Mouse (Mus musculus) heart, embryonic 15.5 days (tissue): ENCODE data around the gene Cavin1. TPM values are rescaled to one million over a fixed set of nuclear protein-coding genes. Genes with fewer than 3 reads are reported as not detected.
A peak's percentile ranks its signal among the peaks of the same experiment; 100 is the strongest.
"Not testable (repeated sequence)": the region's sequence is repeated elsewhere in the genome, so short reads cannot be mapped to it uniquely, and the experiment has no call there.

ENCODE experiments used
- ATAC-seq: fragments of 200-750 bp; cut with Nextera tagmentation; replicated peaks from 2 replicates; pipeline ENCODE4 v1.8.0; 2017; ENCODE audit warnings: low read depth, moderate TSS enrichment; ENCODE audit not compliant: insufficient number of reproducible peaks, insufficient read depth, low FRiP score
- H3K27ac ChIP-seq: fragments of 300-500 bp; sonication (generic); 2 replicates; pipeline ENCODE4 v1.5.1; 2015; ENCODE audit warnings: mild to moderate bottlenecking, inconsistent platforms
- H3K27me3 ChIP-seq: fragments of 300-500 bp; sonication (generic); 2 replicates; pipeline ENCODE4 v1.6.1; 2015; ENCODE audit warnings: inconsistent platforms
- H3K36me3 ChIP-seq: fragments of 300-500 bp; sonication (generic); 2 replicates; pipeline ENCODE4 v1.6.1; 2015; ENCODE audit warnings: mild to moderate bottlenecking, inconsistent platforms
- H3K4me1 ChIP-seq: fragments of 300-500 bp; sonication (generic); replicated peaks from 2 replicates; pipeline ENCODE4 v1.6.1; 2015; ENCODE audit warnings: inconsistent platforms
- H3K4me2 ChIP-seq: fragments of 300-500 bp; sonication (generic); 2 replicates; pipeline ENCODE4 v1.6.1; 2015; ENCODE audit warnings: inconsistent platforms, mild to moderate bottlenecking, moderate library complexity
- H3K4me3 ChIP-seq: fragments of 300-500 bp; sonication (generic); 2 replicates; pipeline ENCODE4 v1.5.1; 2015; ENCODE audit warnings: mild to moderate bottlenecking, inconsistent platforms
- H3K9ac ChIP-seq: fragments of 300-500 bp; sonication (generic); 2 replicates; pipeline ENCODE4 v1.6.1; 2015; ENCODE audit warnings: mild to moderate bottlenecking, inconsistent platforms
- H3K9me3 ChIP-seq: fragments of 300-500 bp; sonication (generic); replicated peaks from 2 replicates; pipeline ENCODE4 v1.6.1; 2016; ENCODE audit warnings: inconsistent platforms
- WGBS: fragments of 180-500 bp; shearing (Covaris S2); methylation state at CpG from one replicate; pipeline ENCODE4 v1.1.7; 2015; ENCODE audit warnings: mixed read lengths; 5-methylcytosine and 5-hydroxymethylcytosine counted together
- polyA plus RNA-seq: library from polyadenylated mRNA; unstranded; fragments of >200 nt; fragmentation: Nextera tagmentation; extraction: Ambion mirVana; gene quantifications from 2 replicates; pipeline ENCODE4 v1.2.1, GENCODE M21; 2015

Gene Cavin1
- polyA plus RNA-seq: 429 and 457 TPM in 2 replicates

DNA sequence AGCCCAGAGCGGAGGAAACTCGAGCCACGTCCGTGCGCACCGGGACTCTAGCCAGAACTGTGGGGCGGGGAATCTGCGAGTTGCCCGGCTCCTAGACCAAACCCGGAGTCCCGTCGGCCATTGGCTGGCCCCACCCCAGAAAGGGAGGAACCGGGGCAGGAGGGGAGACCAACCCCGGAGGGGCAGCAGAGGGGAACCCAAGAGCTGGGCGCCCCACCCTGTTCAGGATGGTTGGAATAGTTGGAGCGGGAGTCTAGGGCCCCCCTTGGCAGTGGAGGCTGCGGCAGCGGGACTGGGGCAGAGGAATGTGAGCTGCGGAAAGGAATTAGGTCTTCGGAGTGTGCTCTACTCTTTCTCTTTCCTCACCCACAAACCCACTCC is at the start of gene Cavin1:
Gene Cavin1, minus strand, starts transcription at position 331 of the 381 bp plus-strand sequence.
- peak; percentile 94 for ATAC-seq
- H3K9me3 ChIP-seq: no peaks in the 10 kb centered on the region
- peak within 1 kb of the TSS; percentile 95 for H3K9ac ChIP-seq
- peak within 1 kb of the TSS; percentile 67 for H3K4me2 ChIP-seq
- peaks cover 51% of the 10 kb centered on the region for H3K4me1 ChIP-seq
- WGBS: 0% methylated on average over 20 of the region's 20 CpGs
- H3K4me3 ChIP-seq: peak within 1 kb of the TSS; percentile 85
- H3K27me3 ChIP-seq: no peaks in the 10 kb centered on the region
- H3K36me3 ChIP-seq: peaks cover 4% of the 10 kb centered on the region; the same call in 1 of the 2 replicates
- peak within 1 kb of the TSS; percentile 98 for H3K27ac ChIP-seq

- H3K4me1 ChIP-seq: peaks cover 17% of the 10 kb centered on the region
- ATAC-seq: no peak
- peaks cover 22% of the 10 kb centered on the region for H3K36me3 ChIP-seq
- H3K27me3 ChIP-seq: no peaks in the 10 kb centered on the region
- H3K4me3 ChIP-seq: no peak overlapping the region
- H3K4me2 ChIP-seq: peak overlapping the region; percentile 74; the same call in 1 of the 2 replicates
- WGBS: 75% methylated on average over 6 of the region's 6 CpGs
- H3K27ac ChIP-seq: no peak overlapping the region
- H3K9me3 ChIP-seq: no peaks in the 10 kb centered on the region
- H3K9ac ChIP-seq: no peak overlapping the region
Observed at GRCm38 (mm10) chr11:101011641-101012040, 41.0 kb upstream of the Cavin1 start.

GRCm38 (mm10) chr11:101009888-101010784 is 39.4 kb upstream of the Cavin1 start:
- H3K36me3 ChIP-seq: peaks cover 22% of the 10 kb centered on the region
- 3% methylated on average over 29 of the region's 29 CpGs for WGBS
- peak overlapping the region; percentile 85 for H3K27ac ChIP-seq
- H3K9me3 ChIP-seq: no peaks in the 10 kb centered on the region
- peak overlapping the region; percentile 74 for H3K4me2 ChIP-seq
- H3K4me3 ChIP-seq: peak overlapping the region; percentile 65
- H3K4me1 ChIP-seq: peaks cover 17% of the 10 kb centered on the region
- no peaks in the 10 kb centered on the region for H3K27me3 ChIP-seq
- peak overlapping the region; percentile 84 for H3K9ac ChIP-seq
- no peak for ATAC-seq

DNA sequence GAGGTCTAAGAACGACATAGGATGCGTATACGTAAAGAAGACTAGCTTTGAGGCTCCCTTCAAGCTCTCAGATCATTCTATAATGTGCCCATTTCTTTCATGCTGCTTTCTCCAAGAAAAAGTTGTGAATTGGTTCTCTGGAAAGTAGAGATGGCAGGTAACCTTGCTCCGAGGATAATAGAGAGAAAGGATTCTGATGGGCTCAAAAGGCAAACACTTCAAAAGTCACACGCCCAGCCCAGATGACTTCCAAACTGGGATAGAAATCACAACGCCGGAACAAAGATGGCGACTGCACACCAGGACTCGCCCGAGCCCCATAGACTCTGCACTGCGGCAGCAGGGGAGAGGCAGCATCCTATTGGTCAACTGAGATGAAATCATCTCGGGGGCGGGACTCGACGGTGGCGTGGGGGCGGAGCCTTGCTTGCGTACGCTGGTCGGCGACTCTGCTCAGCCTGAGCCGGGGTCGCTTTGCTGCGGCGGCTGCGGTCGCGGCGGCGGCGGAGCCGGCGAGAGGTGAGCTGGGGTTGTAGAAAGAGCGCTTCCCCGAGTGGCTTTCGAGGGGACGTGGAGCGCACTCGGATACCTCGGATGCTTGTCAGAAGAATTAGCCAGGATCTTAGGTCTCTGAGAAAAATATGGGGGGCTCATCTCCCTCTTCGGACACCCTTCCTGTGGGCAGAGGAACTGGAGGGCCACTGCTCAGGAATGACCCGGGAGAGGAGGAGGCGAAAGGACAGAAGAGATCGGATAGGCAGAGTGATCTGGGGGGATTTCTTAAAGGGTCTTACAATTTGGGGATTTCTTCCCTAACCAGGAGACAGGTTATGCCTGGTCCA is 38.6 kb upstream of the Cavin1 start, which contains the start of gene Atp6v0a1:
Gene Atp6v0a1, plus strand, starts transcription at position 407 of the 842 bp plus-strand sequence.
- Histone ChIP-seq H3K9me3 (no peaks in the 10 kb centered on the region), H3K4me2 (peak within 1 kb of the TSS; percentile 74), H3K9ac (peak within 1 kb of the TSS; percentile 84), H3K4me3 (peak within 1 kb of the TSS; percentile 65), H3K27ac (peak within 1 kb of the TSS; percentile 85), H3K4me1 (peaks cover 17% of the 10 kb centered on the region), H3K36me3 (peaks cover 16% of the 10 kb centered on the region), H3K27me3 (no peaks in the 10 kb centered on the region)
- under 1% methylated on average over 44 of the region's 44 CpGs for WGBS
- ATAC-seq: peak; percentile 99

DNA sequence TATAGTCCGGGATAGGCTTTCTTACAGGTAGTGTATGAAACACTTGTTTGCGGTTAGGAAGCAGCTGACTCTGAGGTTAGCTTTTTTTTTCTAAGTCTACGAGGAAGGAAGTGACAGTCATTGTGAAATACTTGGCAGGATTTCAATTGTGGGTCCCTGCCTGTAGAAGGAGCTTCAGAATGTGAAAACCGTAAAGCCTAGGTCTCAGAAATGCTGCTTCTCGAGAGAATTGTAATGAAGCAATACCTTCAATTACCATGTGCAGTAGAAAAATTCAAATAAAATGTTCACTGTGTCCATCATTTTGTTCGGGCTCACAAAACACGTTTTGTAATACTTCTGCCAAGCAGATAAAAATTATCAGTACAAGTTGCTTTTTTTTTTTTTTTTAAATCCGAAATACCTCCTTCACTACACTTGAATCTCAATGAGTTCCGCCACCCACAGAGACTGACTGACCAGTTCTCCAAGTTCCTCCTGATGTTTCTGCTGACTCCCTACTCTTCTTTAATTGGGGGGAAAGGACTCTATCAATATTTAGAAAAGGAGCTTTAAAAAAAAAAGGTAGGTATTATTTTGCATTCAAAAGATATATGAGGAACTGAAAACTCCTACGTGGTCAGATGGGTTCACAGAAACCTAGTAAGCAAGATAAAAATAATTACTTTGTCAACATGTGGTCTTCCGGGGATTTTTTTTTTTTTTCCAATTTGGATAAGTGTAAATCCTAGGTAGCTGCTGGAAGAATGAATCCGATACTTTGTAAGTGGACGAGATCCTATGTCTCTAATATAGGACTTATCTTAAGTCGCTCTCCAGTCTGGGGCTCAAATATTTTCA is 37.7 kb upstream of the Cavin1 start:
- Histone ChIP-seq H3K4me1 (peaks cover 17% of the 10 kb centered on the region), H3K9ac (peak overlapping the region; percentile 30; the same call in 1 of the 2 replicates), H3K36me3 (peaks cover 8% of the 10 kb centered on the region), H3K4me3 (peak overlapping the region; percentile 65), H3K9me3 (no peaks in the 10 kb centered on the region), H3K4me2 (peak overlapping the region; percentile 74), H3K27me3 (no peaks in the 10 kb centered on the region), H3K27ac (peak overlapping the region; percentile 85)
- ATAC-seq: no peak
- 38% methylated on average over 14 of the region's 14 CpGs for WGBS

- peaks cover 4% of the 10 kb centered on the region for H3K4me1 ChIP-seq
- 40% methylated on average over 3 of the region's 3 CpGs for WGBS
- H3K9me3 ChIP-seq: no peaks in the 10 kb centered on the region
- no peaks in the 10 kb centered on the region for H3K27me3 ChIP-seq
- no peak overlapping the region for H3K27ac ChIP-seq
- H3K9ac ChIP-seq: no peak overlapping the region
- H3K4me2 ChIP-seq: no peak overlapping the region
- no peak overlapping the region for H3K4me3 ChIP-seq
- no peak for ATAC-seq
- no peaks in the 10 kb centered on the region for H3K36me3 ChIP-seq
Observed at GRCm38 (mm10) chr11:101003025-101003685, 32.5 kb upstream of the Cavin1 start.

DNA sequence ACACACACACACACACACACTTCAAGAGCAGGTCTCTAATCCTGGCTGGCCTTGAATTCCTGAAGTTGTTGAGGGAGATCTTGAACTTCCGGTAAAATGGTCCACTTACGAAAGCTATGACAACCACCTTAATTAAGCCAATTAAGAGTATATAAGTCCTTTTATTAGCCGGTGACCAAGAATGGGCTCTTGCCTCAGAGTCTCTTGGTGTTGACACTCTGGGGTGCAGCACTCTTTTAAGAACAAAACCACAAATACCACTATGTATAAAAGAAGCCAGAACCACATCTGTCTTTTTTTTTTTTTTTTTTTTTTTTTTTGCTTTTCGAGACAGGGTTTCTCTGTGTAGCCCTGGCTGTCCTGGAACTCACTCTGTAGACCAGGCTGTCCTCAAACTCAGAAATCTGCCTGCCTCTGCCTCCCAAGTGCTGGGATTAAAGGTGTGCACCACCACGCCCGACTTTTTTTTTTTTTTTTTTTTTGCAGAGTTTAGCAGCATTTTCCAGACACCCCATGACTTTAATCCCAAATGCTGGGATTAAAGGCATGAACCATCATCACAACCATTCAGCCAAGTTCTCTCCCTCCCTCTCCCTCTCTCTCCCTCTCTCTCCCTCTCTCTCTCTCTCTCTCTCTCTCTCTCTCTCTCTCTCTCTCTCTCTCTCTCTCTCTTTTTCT is 31.3 kb upstream of the Cavin1 start:
- H3K4me3 ChIP-seq, ATAC-seq, H3K36me3 ChIP-seq, H3K9me3 ChIP-seq, H3K27ac ChIP-seq, H3K4me1 ChIP-seq, H3K4me2 ChIP-seq, H3K9ac ChIP-seq, H3K27me3 ChIP-seq: not testable (repeated sequence)
- WGBS: 76% methylated on average over 6 of the region's 6 CpGs

DNA sequence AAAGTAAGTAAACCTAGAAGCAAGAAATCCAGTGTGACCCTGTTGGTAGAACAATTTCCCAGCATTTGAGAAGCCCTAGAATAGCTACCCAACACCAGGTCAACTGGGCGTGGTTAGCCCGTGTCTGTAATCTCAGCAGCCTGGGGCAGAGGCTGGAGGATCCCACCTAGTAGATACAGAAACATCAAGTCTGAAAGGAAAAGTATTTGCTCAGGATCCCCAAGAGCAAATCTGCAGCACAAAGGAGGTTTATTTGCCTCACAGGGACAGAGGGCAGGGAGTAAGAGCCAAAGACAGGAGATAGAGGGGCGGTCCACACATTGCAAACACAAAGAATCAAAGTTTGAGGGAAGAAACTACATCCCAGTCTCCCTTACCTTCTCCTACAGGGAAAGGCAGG is 28.6 kb upstream of the Cavin1 start:
- Histone ChIP-seq H3K9me3 (no peaks in the 10 kb centered on the region), H3K27me3 (no peaks in the 10 kb centered on the region), H3K9ac (no peak overlapping the region), H3K27ac (no peak overlapping the region), H3K4me1 (peaks cover 3% of the 10 kb centered on the region; the same call in 1 of the 2 replicates), H3K4me3 (no peak overlapping the region), H3K4me2 (no peak overlapping the region), H3K36me3 (no peaks in the 10 kb centered on the region)
- no peak for ATAC-seq
- WGBS: 67% methylated on average over 3 of the region's 3 CpGs

DNA sequence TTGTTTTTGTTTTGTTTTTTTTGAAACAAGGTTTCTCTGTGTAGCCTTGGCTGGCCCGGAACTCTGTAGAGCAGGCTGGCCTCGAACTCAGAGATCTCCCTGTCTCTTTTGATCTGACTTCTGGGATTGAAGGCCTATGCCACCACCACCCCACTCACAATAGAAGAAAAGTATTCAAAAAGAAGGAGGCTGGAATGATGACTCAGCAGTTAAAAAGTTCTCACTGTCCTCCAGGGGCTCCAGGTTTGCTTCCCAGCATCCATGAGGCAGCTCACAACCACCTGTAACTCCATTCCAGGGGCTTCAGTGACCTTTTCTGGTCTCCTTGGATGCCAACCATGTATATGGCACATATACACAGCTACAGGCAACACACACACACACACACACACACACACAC is 28.1 kb upstream of the Cavin1 start:
- WGBS: 81% methylated on average over 2 of the region's 2 CpGs
- Histone ChIP-seq H3K4me1 (peaks cover 3% of the 10 kb centered on the region; the same call in 1 of the 2 replicates), H3K27me3 (no peaks in the 10 kb centered on the region), H3K9me3 (no peaks in the 10 kb centered on the region), H3K4me3 (no peak overlapping the region), H3K36me3 (no peaks in the 10 kb centered on the region), H3K4me2 (no peak overlapping the region), H3K9ac (no peak overlapping the region), H3K27ac (no peak overlapping the region)
- ATAC-seq: no peak

DNA sequence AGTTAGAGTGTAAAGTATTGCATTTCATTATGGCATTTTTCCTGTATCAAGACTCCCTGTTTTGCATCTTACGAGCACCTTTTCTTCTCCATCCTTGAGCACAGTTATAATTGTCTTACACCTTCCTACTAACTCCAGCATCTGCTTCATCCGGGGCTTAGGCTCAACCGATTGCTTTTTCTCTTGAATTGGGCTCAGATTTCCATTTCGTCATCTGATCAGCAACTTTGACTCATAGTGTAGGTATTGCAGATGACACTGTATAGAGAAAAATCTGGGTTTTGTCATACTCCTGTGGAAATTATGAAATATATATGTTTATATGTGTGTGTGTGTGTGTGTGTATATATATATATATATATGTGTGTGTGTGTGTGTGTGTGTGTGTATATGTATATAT is 25.8 kb upstream of the Cavin1 start:
- no peaks in the 10 kb centered on the region for H3K9me3 ChIP-seq
- H3K36me3 ChIP-seq: no peaks in the 10 kb centered on the region
- ATAC-seq: no peak
- H3K9ac ChIP-seq: no peak overlapping the region
- WGBS: 84% methylated on average over 4 of the region's 4 CpGs
- H3K4me2 ChIP-seq: no peak overlapping the region
- no peak overlapping the region for H3K27ac ChIP-seq
- H3K4me3 ChIP-seq: no peak overlapping the region
- no peaks in the 10 kb centered on the region for H3K27me3 ChIP-seq
- no peaks in the 10 kb centered on the region for H3K4me1 ChIP-seq
